Mouse (Mus musculus) liver, adult 2 months (tissue): ENCODE measurements around the gene Mrpl38. TPM values are rescaled to one million over a fixed set of nuclear protein-coding genes. Genes with fewer than 3 reads are reported as not detected.
A peak's percentile ranks its signal among the peaks of the same experiment; 100 is the strongest.
"Not testable (repeated sequence)": the region's sequence is repeated elsewhere in the genome, so short reads cannot be mapped to it uniquely, and the experiment has no call there.

Experiments used
- DNase-seq: peaks from one replicate; pipeline ENCODE4 v3.0.0-alpha.2; 2011; ENCODE audit warnings: low read depth, low spot score; ENCODE audit errors: extremely low read depth
- H3K27ac ChIP-seq: fragments of 200-500 bp; replicated peaks from 2 replicates; pipeline ENCODE4 v1.5.1; 2012; ENCODE audit warnings: low read depth, mild to moderate bottlenecking, control low read depth, inconsistent platforms, low read length; ENCODE audit not compliant: insufficient read depth
- H3K27me3 ChIP-seq: fragments of 200-500 bp; 2 replicates; pipeline ENCODE4 v1.6.1; 2012; ENCODE audit warnings: mild to moderate bottlenecking, moderate library complexity, low read length, inconsistent platforms; ENCODE audit not compliant: control insufficient read depth, insufficient read depth
- H3K36me3 ChIP-seq: fragments of 200-500 bp; 2 replicates; pipeline ENCODE4 v1.6.1; 2012; ENCODE audit warnings: low read length, inconsistent platforms; ENCODE audit not compliant: control insufficient read depth, insufficient read depth
- H3K4me1 ChIP-seq: fragments of 200-500 bp; 2 replicates; pipeline ENCODE4 v1.6.1; 2011; ENCODE audit warnings: low read length; ENCODE audit not compliant: control insufficient read depth, insufficient read depth
- H3K4me3 ChIP-seq: fragments of 200-500 bp; 2 replicates; pipeline ENCODE4 v1.5.1; 2011; ENCODE audit warnings: low read depth, mild to moderate bottlenecking, control low read depth, low read length, moderate library complexity; ENCODE audit not compliant: insufficient read depth
- H3K79me2 ChIP-seq: fragments of 200-500 bp; 2 replicates; pipeline ENCODE4 v1.6.1; 2012; ENCODE audit warnings: inconsistent platforms, mild to moderate bottlenecking, low read length, moderate library complexity; ENCODE audit not compliant: control insufficient read depth, insufficient read depth
- H3K9ac ChIP-seq: fragments of 200-500 bp; 2 replicates; pipeline ENCODE4 v1.6.1; 2012; ENCODE audit warnings: low read depth, mild to moderate bottlenecking, control low read depth, inconsistent platforms, low read length
- CTCF ChIP-seq: fragments of 200-500 bp; IDR thresholded peaks from 2 replicates; pipeline ENCODE4 v1.5.1; 2011; ENCODE audit warnings: low read depth, low read length, control low read depth
- POLR2A ChIP-seq: fragments of 200-500 bp; IDR thresholded peaks from 2 replicates; pipeline ENCODE4 v1.6.1; 2011; ENCODE audit warnings: low read length, control low read depth; ENCODE audit not compliant: insufficient read depth; ENCODE audit errors: extremely low read depth
- WGBS: fragments of 180-500 bp; shearing (Covaris S2); methylation state at CpG from one replicate; pipeline ENCODE4 v1.1.7; 2018; 5-methylcytosine and 5-hydroxymethylcytosine counted together
- polyA plus RNA-seq: library from polyadenylated mRNA; depleted of rRNA; stranded (reverse); fragments of >200 nt; gene quantifications from 2 replicates; pipeline ENCODE4 v1.2.3, GENCODE M21; 2012
- total RNA-seq: library from RNA; depleted of rRNA; stranded (reverse); fragments of >200 nt; gene quantifications from 2 replicates; pipeline ENCODE4 v1.2.3, GENCODE M21; 2014

Gene Mrpl38
- total and polyA plus RNA-seq, 2 experiments, result 26.4 to 63.7 TPM

- WGBS, result 37% methylated on average over 23 of the region's 23 CpGs
- peak; percentile 79 for DNase-seq
- peak within 1 kb of the TSS; percentile 37 for H3K9ac ChIP-seq
Measured at GRCm38 (mm10) chr11:116127156-116127980, 11.3 kb downstream of the Mrpl38 start, which contains the start of gene Trim47. Gene Trim47 (minus strand): TSS chr11:116127210.

GRCm38 (mm10) chr11:116126261-116126660, 12.4 kb downstream of the Mrpl38 start:
- peak; percentile 65 for DNase-seq
- peaks cover 8% of the 10 kb centered on the region; the same call in 1 of the 2 replicates for H3K79me2 ChIP-seq
- peaks cover 33% of the 10 kb centered on the region for H3K4me1 ChIP-seq
- peaks cover 21% of the 10 kb centered on the region for H3K36me3 ChIP-seq
- whole genome bisulfite sequencing, result 57% methylated on average over 15 of the region's 15 CpGs
- TF ChIP-seq POLR2A (no peak), CTCF (no peak)
- no peak overlapping the region for H3K9ac ChIP-seq
- no peak overlapping the region; the same call in 1 of the 2 replicates for H3K27ac ChIP-seq
- no peak overlapping the region for H3K4me3 ChIP-seq
- H3K27me3 ChIP-seq, result no peaks in the 10 kb centered on the region

More at GRCm38 (mm10) chr11:116127156-116127980, 11.3 kb downstream of the Mrpl38 start, which contains the start of gene Trim47:
- H3K4me3 ChIP-seq, result no peak within 1 kb of the TSS
- H3K36me3 ChIP-seq, result peaks cover 21% of the 10 kb centered on the region
- peak within 1 kb of the TSS; percentile 6 for H3K27ac ChIP-seq
- no peak for TF ChIP-seq POLR2A
- H3K27me3 ChIP-seq, result no peaks in the 10 kb centered on the region
- H3K4me1 ChIP-seq, result peaks cover 37% of the 10 kb centered on the region
- peaks cover 8% of the 10 kb centered on the region; the same call in 1 of the 2 replicates for H3K79me2 ChIP-seq

GRCm38 (mm10) chr11:116121731-116122245, 16.9 kb downstream of the Mrpl38 start:
- DNase-seq, H3K27me3 ChIP-seq, H3K79me2 ChIP-seq, H3K27ac ChIP-seq, H3K9ac ChIP-seq, H3K4me1 ChIP-seq, H3K4me3 ChIP-seq: not testable (repeated sequence)
- peaks cover 21% of the 10 kb centered on the region for H3K36me3 ChIP-seq
- 90% methylated on average over 8 of the region's 8 CpGs for WGBS

GRCm38 (mm10) chr11:116117819-116118218, 20.8 kb downstream of the Mrpl38 start:
- TF ChIP-seq POLR2A, result no peak
- TF ChIP-seq CTCF, result no peak
- Histone ChIP-seq H3K4me1 (no peaks in the 10 kb centered on the region), H3K9ac (no peak overlapping the region), H3K36me3 (peaks cover 5% of the 10 kb centered on the region; the same call in 1 of the 2 replicates), H3K4me3 (no peak overlapping the region), H3K27ac (no peak overlapping the region), H3K27me3 (no peaks in the 10 kb centered on the region), H3K79me2 (no peaks in the 10 kb centered on the region)
- DNase-seq, result no peak

GRCm38 (mm10) chr11:116117241-116117640, 21.4 kb downstream of the Mrpl38 start:
- 88% methylated on average over 12 of the region's 12 CpGs for WGBS
- Histone ChIP-seq H3K36me3 (no peaks in the 10 kb centered on the region), H3K27ac (no peak overlapping the region), H3K4me1 (no peaks in the 10 kb centered on the region), H3K27me3 (no peaks in the 10 kb centered on the region), H3K4me3 (no peak overlapping the region), H3K9ac (no peak overlapping the region), H3K79me2 (no peaks in the 10 kb centered on the region)
- TF ChIP-seq CTCF, result no peak
- no peak for TF ChIP-seq POLR2A
- no peak for DNase-seq

- Histone ChIP-seq H3K27me3 (no peaks in the 10 kb centered on the region), H3K27ac (no peak overlapping the region), H3K36me3 (no peaks in the 10 kb centered on the region), H3K4me3 (no peak overlapping the region), H3K9ac (no peak overlapping the region), H3K4me1 (peaks cover 15% of the 10 kb centered on the region; the same call in 1 of the 2 replicates), H3K79me2 (no peaks in the 10 kb centered on the region)
- no peak for DNase-seq
- TF ChIP-seq CTCF (no peak), POLR2A (no peak)
- 96% methylated on average over 19 of the region's 19 CpGs for WGBS
Measured at GRCm38 (mm10) chr11:116111611-116112203, 27.0 kb downstream of the Mrpl38 start.
